In genomic region chr2:119040882-119041281, GRCm38 (mm10) we compare ENCODE assay signal across 8 mouse cellular contexts. TPM values are rescaled to one million over a fixed set of nuclear protein-coding genes. Genes with fewer than 3 reads are reported as not detected.
A peak's percentile ranks its signal among the peaks of the same experiment; 100 is the strongest.
DNase-seq lines count a peak whose midpoint lies in the region; ATAC-seq and TF ChIP-seq lines count a peak whose summit lies in the region.

No protein-coding gene starts in this region.

- no peak overlapping the region for H3K4me2 ChIP-seq in hindbrain, embryonic 14.5 days (replicated peaks)
- H3K4me2 ChIP-seq in hindbrain, embryonic 13.5 days = no peak overlapping the region

- no peak overlapping the region for H3K4me3 ChIP-seq in hindbrain, embryonic 14.5 days (replicated peaks; ENCODE audit: low read length)
- H3K4me3 ChIP-seq in hindbrain, embryonic 13.5 days = no peak overlapping the region
- H3K4me3 ChIP-seq in cortical plate, adult 2 months (ENCODE audit: insufficient read depth, low read length) = no peak overlapping the region

- H3K27me3 ChIP-seq in hindbrain, embryonic 14.5 days (ENCODE audit: control insufficient read depth, insufficient read depth, low read length) = no peaks in the 10 kb centered on the region
- H3K27me3 ChIP-seq in hindbrain, embryonic 13.5 days = no peaks in the 10 kb centered on the region

- H3K4me1 ChIP-seq in hindbrain, embryonic 14.5 days (replicated peaks; ENCODE audit: control insufficient read depth, insufficient read depth, low read length) = peaks cover 1% of the 10 kb centered on the region; the same call in 1 of the 2 replicates
- H3K4me1 ChIP-seq in hindbrain, embryonic 13.5 days (replicated peaks) = peaks cover 2% of the 10 kb centered on the region
- H3K4me1 ChIP-seq in cortical plate, adult 2 months (ENCODE audit: control insufficient read depth, insufficient read depth, low read length) = no peaks in the 10 kb centered on the region

- ATAC-seq in hindbrain, embryonic 14.5 days (ENCODE audit: low FRiP score) = no peak
- ATAC-seq in hindbrain, embryonic 13.5 days (ENCODE audit: low FRiP score) = no peak
- ATAC-seq in neutrophil, adult 5-6 weeks (ENCODE audit: extremely low read depth, insufficient number of reproducible peaks, low FRiP score, poor library complexity, severe bottlenecking) = 0 out of 2 replicates have a peak, but pooled peaks have one; percentile 30

- DNase-seq in hindbrain, embryonic 14.5 days (ENCODE audit: low spot score) = peak; percentile 65
- peak; percentile 45 for DNase-seq in right cerebral cortex, postnatal 4 days
- no peak for DNase-seq in right cerebral cortex, postnatal 25 days
- DNase-seq in ovary, postnatal 10 days (ENCODE audit: low spot score) = no peak
- no peak for DNase-seq in cerebellum, adult 9-11 months

- WGBS in hindbrain, embryonic 14.5 days = 59% methylated on average over 4 of the region's 4 CpGs
- 53% methylated on average over 4 of the region's 4 CpGs for WGBS in hindbrain, embryonic 13.5 days

- no peaks in the 10 kb centered on the region for H3K9me3 ChIP-seq in hindbrain, embryonic 14.5 days (ENCODE audit: control insufficient read depth, low read length)
- H3K9me3 ChIP-seq in hindbrain, embryonic 13.5 days = no peaks in the 10 kb centered on the region

- TF ChIP-seq POLR2A in cortical plate, adult 2 months (IDR thresholded peaks at IDR 0.05; ENCODE audit: extremely low read depth, insufficient read depth, low read length) = no peak

- no peak overlapping the region for H3K27ac ChIP-seq in hindbrain, embryonic 14.5 days
- H3K27ac ChIP-seq in hindbrain, embryonic 13.5 days = no peak overlapping the region
- H3K27ac ChIP-seq in cortical plate, adult 2 months (ENCODE audit: insufficient read depth, low read length) = no peak overlapping the region

- H3K36me3 ChIP-seq in hindbrain, embryonic 14.5 days (replicated peaks; ENCODE audit: control insufficient read depth, insufficient read depth) = peaks cover 32% of the 10 kb centered on the region
- peaks cover 22% of the 10 kb centered on the region for H3K36me3 ChIP-seq in hindbrain, embryonic 13.5 days

- TF ChIP-seq CTCF in cortical plate, adult 2 months (IDR thresholded peaks at IDR 0.05; ENCODE audit: extremely low read depth, insufficient read depth, low read length) = peak; percentile 45; the same call in 1 of the 2 replicates

- H3K9ac ChIP-seq in hindbrain, embryonic 14.5 days = no peak overlapping the region
- H3K9ac ChIP-seq in hindbrain, embryonic 13.5 days = no peak overlapping the region

RNA-seq across cellular contexts. Expression of gene Knl1, which starts 6.0 kb away (rescaled TPM):
- 6.6 and 8.3 TPM in 2 replicates for polyA plus RNA-seq in hindbrain, embryonic 14.5 days (2014; fragmentation: Nextera tagmentation; extraction: Ambion mirVana)
- 11.9 and 15.2 TPM in 2 replicates for polyA plus RNA-seq in hindbrain, embryonic 13.5 days (2015; fragmentation: Nextera tagmentation; extraction: Ambion mirVana)
- polyA plus RNA-seq in cortical plate, adult 2 months (2012; rRNA removed) = 0.04 and 0.08 TPM in 2 replicates
- total RNA-seq in neutrophil, adult 5-6 weeks (2017) = 4.3 and 4.7 TPM in 2 replicates

RNA-seq across cellular contexts. Expression of gene Rpusd2, which starts 6.3 kb away (rescaled TPM):
- 3.6 and 3.9 TPM in 2 replicates for polyA plus RNA-seq in hindbrain, embryonic 14.5 days (2014; fragmentation: Nextera tagmentation; extraction: Ambion mirVana)
- 4.4 and 4.7 TPM in 2 replicates for polyA plus RNA-seq in hindbrain, embryonic 13.5 days (2015; fragmentation: Nextera tagmentation; extraction: Ambion mirVana)
- 4.8 and 4.9 TPM in 2 replicates for polyA plus RNA-seq in cortical plate, adult 2 months (2012; rRNA removed)
- 5.9 and 7.4 TPM in 2 replicates for total RNA-seq in neutrophil, adult 5-6 weeks (2017)

RNA-seq across cellular contexts. Expression of gene Ccdc32, which starts 11.7 kb away (rescaled TPM):
- polyA plus RNA-seq in hindbrain, embryonic 14.5 days (2014; fragmentation: Nextera tagmentation; extraction: Ambion mirVana) = 36.0 and 36.5 TPM in 2 replicates
- polyA plus RNA-seq in hindbrain, embryonic 13.5 days (2015; fragmentation: Nextera tagmentation; extraction: Ambion mirVana) = 34.2 and 36.0 TPM in 2 replicates
- 44.3 and 45.1 TPM in 2 replicates for polyA plus RNA-seq in cortical plate, adult 2 months (2012; rRNA removed)
- 9.0 and 10.9 TPM in 2 replicates for total RNA-seq in neutrophil, adult 5-6 weeks (2017)

Comparison
In these comparisons a context has a peak if more than half of its experiments do, and no peak if none do; other contexts are left out.
1. DNase-seq: peak in hindbrain, embryonic 14.5 days (single experiment) and right cerebral cortex, postnatal 4 days (single experiment); none in right cerebral cortex, postnatal 25 days (single experiment), ovary, postnatal 10 days (single experiment) and cerebellum, adult 9-11 months (single experiment).